Mouse (Mus musculus) neural tube, embryonic 14.5 days (tissue): Measurements from ENCODE around the gene Scp2. TPM values are rescaled to one million over a fixed set of nuclear protein-coding genes. Genes with fewer than 3 reads are reported as not detected.

Experiments used
- microRNA-seq: library from miRNA; unstranded; fragments of <30 nt; microRNA quantifications from one replicate; pipeline ENCODE4, GENCODE M21; 2016
- polyA plus RNA-seq: library from polyadenylated mRNA; unstranded; fragments of >200 nt; fragmentation: Nextera tagmentation; extraction: Ambion mirVana; gene quantifications from 2 replicates; pipeline ENCODE4 v1.2.1, GENCODE M21; 2014

Gene Scp2
- polyA plus RNA-seq, 1 experiment from 2014 or later: 238 TPM

Small RNA genes within 50 kb of the gene (microRNA-seq; reads per million reads assigned to microRNA genes)
- not detected for gene Mir6397

Other genes with a start within 250 kb of the Scp2 start
- gene Cpt2, start 221.4 kb downstream of the Scp2 start, polyA plus RNA-seq: 14.0 and 19.3 TPM in 2 replicates
- not detected in 2 replicates for gene Slc1a7, start 176.7 kb downstream of the Scp2 start, polyA plus RNA-seq
- gene Podn, start 48.6 kb downstream of the Scp2 start, polyA plus RNA-seq: 0.75 and 1.3 TPM in 2 replicates
- 7.5 and 7.9 TPM in 2 replicates for gene Echdc2, start 20.4 kb upstream of the Scp2 start, polyA plus RNA-seq
- gene Zyg11a, start 73.0 kb upstream of the Scp2 start, polyA plus RNA-seq: not detected in 2 replicates
- gene Zyg11b, start 156.1 kb upstream of the Scp2 start, polyA plus RNA-seq: 42.7 and 48.5 TPM in 2 replicates
- gene Coa7, start 183.1 kb upstream of the Scp2 start, polyA plus RNA-seq: 44.1 and 45.0 TPM in 2 replicates
- gene Shisal2a, start 238.4 kb upstream of the Scp2 start, polyA plus RNA-seq: 6.0 and 7.7 TPM in 2 replicates